ENCODE assay signal across 18 mouse cellular contexts in genomic region chr16:91717399-91717798, GRCm38 (mm10). TPM values are rescaled to one million over a fixed set of nuclear protein-coding genes. Genes with fewer than 3 reads are reported as not detected.
A peak's percentile ranks its signal among the peaks of the same experiment; 100 is the strongest.
DNase-seq lines count a peak whose midpoint lies in the region; ATAC-seq and TF ChIP-seq lines count a peak whose summit lies in the region.
"Had no signal": no experiment of that assay in that cellular context is flagged by ENCODE, and none has a peak within 500 bp of the region (broad histone marks: within the 10 kb centered on the region; RNA-seq: fewer than 3 reads in every experiment).

No protein-coding gene starts in this region.

- no peak for ATAC-seq in forebrain, embryonic 15.5 days (replicated peaks)
- 0 out of 2 replicates have a peak, but pooled peaks have one; percentile 16 for ATAC-seq in heart, embryonic 15.5 days (replicated peaks; ENCODE audit: insufficient number of reproducible peaks, insufficient read depth, low FRiP score, low read depth)
- peak; percentile 43 for ATAC-seq in G1E (ENCODE audit: extremely low read depth, insufficient number of reproducible peaks, low FRiP score, poor library complexity, severe bottlenecking)
- peak; percentile 70 for ATAC-seq in liver, embryonic 13.5 days (ENCODE audit: low read depth)
- ATAC-seq: forebrain, embryonic 16.5 days; midbrain, embryonic 15.5 days had no signal

- no peak overlapping the region for H3K4me3 ChIP-seq in forebrain, embryonic 10.5 days
- H3K4me3 ChIP-seq in forebrain, embryonic 15.5 days: no peak overlapping the region
- no peak overlapping the region for H3K4me3 ChIP-seq in heart, embryonic 15.5 days
- peak overlapping the region; percentile 49; the same call in 1 of the 2 replicates for H3K4me3 ChIP-seq in G1E (ENCODE audit: low read depth, low read length)
- H3K4me3 ChIP-seq in liver, embryonic 13.5 days (replicated peaks): no peak overlapping the region; the same call in 1 of the 2 replicates
- H3K4me3 ChIP-seq: hindbrain, embryonic 12.5 days; midbrain, embryonic 15.5 days; myocyte; neural tube, embryonic 15.5 days had no signal

- peaks cover 1% of the 10 kb centered on the region; the same call in 1 of the 2 replicates for H3K4me1 ChIP-seq in forebrain, embryonic 10.5 days
- H3K4me1 ChIP-seq in forebrain, embryonic 15.5 days: no peaks in the 10 kb centered on the region
- H3K4me1 ChIP-seq in heart, embryonic 15.5 days (replicated peaks): no peaks in the 10 kb centered on the region
- H3K4me1 ChIP-seq in G1E (ENCODE audit: insufficient read depth, low read depth, low read length): peaks cover 48% of the 10 kb centered on the region
- peaks cover 34% of the 10 kb centered on the region for H3K4me1 ChIP-seq in liver, embryonic 13.5 days (replicated peaks)
- H3K4me1 ChIP-seq: hindbrain, embryonic 12.5 days; neural tube, embryonic 15.5 days had no signal

- no peak overlapping the region for H3K9ac ChIP-seq in forebrain, embryonic 15.5 days (replicated peaks)
- no peak overlapping the region for H3K9ac ChIP-seq in heart, embryonic 15.5 days
- peak overlapping the region; percentile 55 for H3K9ac ChIP-seq in liver, embryonic 13.5 days
- H3K9ac ChIP-seq: hindbrain, embryonic 12.5 days; midbrain, embryonic 15.5 days; neural tube, embryonic 15.5 days had no signal

- 90% methylated on average over 4 of the region's 4 CpGs for WGBS in forebrain, embryonic 10.5 days
- 91% methylated on average over 4 of the region's 4 CpGs for WGBS in forebrain, embryonic 15.5 days
- WGBS in heart, embryonic 15.5 days: 65% methylated on average over 4 of the region's 4 CpGs
- WGBS in liver, embryonic 13.5 days (ENCODE audit: insufficient replicate concordance): 15% methylated on average over 4 of the region's 4 CpGs

- no peak overlapping the region for H3K4me2 ChIP-seq in forebrain, embryonic 15.5 days (replicated peaks)
- no peak overlapping the region for H3K4me2 ChIP-seq in heart, embryonic 15.5 days
- peak overlapping the region; percentile 49 for H3K4me2 ChIP-seq in liver, embryonic 13.5 days
- H3K4me2 ChIP-seq: hindbrain, embryonic 12.5 days; midbrain, embryonic 15.5 days; neural tube, embryonic 15.5 days had no signal

- H3K27ac ChIP-seq in forebrain, embryonic 10.5 days: peak overlapping the region; percentile 8; the same call in 1 of the 2 replicates
- no peak overlapping the region for H3K27ac ChIP-seq in forebrain, embryonic 15.5 days (replicated peaks)
- no peak overlapping the region for H3K27ac ChIP-seq in heart, embryonic 15.5 days
- peak overlapping the region; percentile 98 for H3K27ac ChIP-seq in liver, embryonic 13.5 days
- H3K27ac ChIP-seq: hindbrain, embryonic 12.5 days; midbrain, embryonic 15.5 days; neural tube, embryonic 15.5 days had no signal

- intact Hi-C loops in left cerebral cortex, postnatal 36 days (cut with DNase I): no loop called here

- no peak for TF ChIP-seq CTCF in G1E (IDR thresholded peaks at IDR 0.05; ENCODE audit: low read depth, low read length)

- no peak for DNase-seq in forebrain, embryonic 10.5 days (ENCODE audit: extremely low spot score, low spot score)
- no peak for DNase-seq in heart, adult 9 months (ENCODE audit: low spot score in 2 of 2)
- no peak for DNase-seq in G1E (ENCODE audit: low spot score)
- DNase-seq in liver, embryonic 13.5 days: no peak
- no peak for DNase-seq in left cerebral cortex, postnatal 36 days (ENCODE audit: low spot score in 2 of 2)
- DNase-seq in kidney, postnatal 14 days: no peak
- DNase-seq: adrenal gland, postnatal 14 days; cerebellum, adult 11 months; kidney, postnatal 10 days; left cerebral cortex, postnatal 4 days; right cerebral cortex, postnatal 14 days had no signal

- peaks cover 75% of the 10 kb centered on the region for H3K36me3 ChIP-seq in forebrain, embryonic 10.5 days (replicated peaks)
- peaks cover 33% of the 10 kb centered on the region for H3K36me3 ChIP-seq in forebrain, embryonic 15.5 days
- peaks cover 38% of the 10 kb centered on the region for H3K36me3 ChIP-seq in heart, embryonic 15.5 days
- peaks cover 77% of the 10 kb centered on the region for H3K36me3 ChIP-seq in G1E (replicated peaks)
- peaks cover 53% of the 10 kb centered on the region for H3K36me3 ChIP-seq in liver, embryonic 13.5 days

- H3K27me3 ChIP-seq in forebrain, embryonic 10.5 days (ENCODE audit: poor library complexity, severe bottlenecking): no peaks in the 10 kb centered on the region
- H3K27me3 ChIP-seq in forebrain, embryonic 15.5 days: no peaks in the 10 kb centered on the region
- H3K27me3 ChIP-seq in heart, embryonic 15.5 days: no peaks in the 10 kb centered on the region
- no peaks in the 10 kb centered on the region for H3K27me3 ChIP-seq in G1E (ENCODE audit: insufficient read depth, low read length)
- no peaks in the 10 kb centered on the region for H3K27me3 ChIP-seq in liver, embryonic 13.5 days
- H3K27me3 ChIP-seq: hindbrain, embryonic 12.5 days; midbrain, embryonic 15.5 days; neural tube, embryonic 15.5 days had no signal

- H3K9me3 ChIP-seq in forebrain, embryonic 10.5 days: no peaks in the 10 kb centered on the region
- H3K9me3 ChIP-seq in forebrain, embryonic 15.5 days: no peaks in the 10 kb centered on the region
- H3K9me3 ChIP-seq in heart, embryonic 15.5 days (replicated peaks): no peaks in the 10 kb centered on the region
- no peaks in the 10 kb centered on the region for H3K9me3 ChIP-seq in G1E (replicated peaks)
- H3K9me3 ChIP-seq in liver, embryonic 13.5 days (replicated peaks): no peaks in the 10 kb centered on the region
- H3K9me3 ChIP-seq: hindbrain, embryonic 12.5 days; midbrain, embryonic 15.5 days; neural tube, embryonic 15.5 days had no signal

RNA-seq across cellular contexts. Expression of gene Cryzl1, which starts 11.4 kb away (rescaled TPM):
- 61.5 and 67.1 TPM in 2 replicates for polyA plus RNA-seq in forebrain, embryonic 10.5 days (2016; fragmentation: Nextera tagmentation; extraction: Ambion mirVana)
- 111 and 118 TPM in 2 replicates for polyA plus RNA-seq in forebrain, embryonic 15.5 days (2015; fragmentation: Nextera tagmentation; extraction: Ambion mirVana)
- polyA plus RNA-seq in heart, embryonic 15.5 days (2015; fragmentation: Nextera tagmentation; extraction: Ambion mirVana): 50.7 and 56.2 TPM in 2 replicates
- 148 and 165 TPM in 2 replicates for total RNA-seq in G1E (2014; fragmentation: Nextera tagmentation)
- total RNA-seq in G1E (2017): 171 and 188 TPM in 2 replicates
- 3.5 and 5.1 TPM in 2 replicates for polyA plus RNA-seq in G1E (2012)
- polyA plus RNA-seq in liver, embryonic 13.5 days (2015; fragmentation: Nextera tagmentation; extraction: Ambion mirVana): 39.6 and 40.0 TPM in 2 replicates
- 100 to 1,000 TPM in 1 of 2 experiments, 10 to 100 TPM in 1; 95.0 to 105 TPM for total RNA-seq in left cerebral cortex, postnatal 36 days (2021)

RNA-seq across cellular contexts. Expression of gene Itsn1, which starts 11.7 kb away (rescaled TPM):
- 38.7 and 40.7 TPM in 2 replicates for polyA plus RNA-seq in forebrain, embryonic 10.5 days (2016; fragmentation: Nextera tagmentation; extraction: Ambion mirVana)
- polyA plus RNA-seq in forebrain, embryonic 15.5 days (2015; fragmentation: Nextera tagmentation; extraction: Ambion mirVana): 82.5 and 86.7 TPM in 2 replicates
- polyA plus RNA-seq in heart, embryonic 15.5 days (2015; fragmentation: Nextera tagmentation; extraction: Ambion mirVana): 17.6 and 22.3 TPM in 2 replicates
- 34.7 and 64.8 TPM in 2 replicates for total RNA-seq in G1E (2014; fragmentation: Nextera tagmentation)
- 30.1 and 32.6 TPM in 2 replicates for total RNA-seq in G1E (2017)
- polyA plus RNA-seq in G1E (2012): 19.9 and 20.8 TPM in 2 replicates
- polyA plus RNA-seq in liver, embryonic 13.5 days (2015; fragmentation: Nextera tagmentation; extraction: Ambion mirVana): 48.3 and 58.2 TPM in 2 replicates
- total RNA-seq in left cerebral cortex, postnatal 36 days (2021): 100 to 1,000 TPM; 126 to 146 TPM

RNA-seq across cellular contexts. Expression of gene Donson, which starts 28.8 kb away (rescaled TPM):
- polyA plus RNA-seq in forebrain, embryonic 10.5 days (2016; fragmentation: Nextera tagmentation; extraction: Ambion mirVana): 34.3 and 38.1 TPM in 2 replicates
- polyA plus RNA-seq in forebrain, embryonic 15.5 days (2015; fragmentation: Nextera tagmentation; extraction: Ambion mirVana): 20.0 and 20.3 TPM in 2 replicates
- 10.7 and 12.3 TPM in 2 replicates for polyA plus RNA-seq in heart, embryonic 15.5 days (2015; fragmentation: Nextera tagmentation; extraction: Ambion mirVana)
- total RNA-seq in G1E (2014; fragmentation: Nextera tagmentation) (42.7 and 80.4 TPM in 2 replicates), G1E (2017) (37.6 and 38.1 TPM in 2 replicates)
- polyA plus RNA-seq in G1E (2012): 18.9 and 20.3 TPM in 2 replicates
- 33.9 and 36.7 TPM in 2 replicates for polyA plus RNA-seq in liver, embryonic 13.5 days (2015; fragmentation: Nextera tagmentation; extraction: Ambion mirVana)
- 10 to 100 TPM; 23.3 to 26.3 TPM for total RNA-seq in left cerebral cortex, postnatal 36 days (2021)

Comparison
In these comparisons a context has a peak if more than half of its experiments do, and no peak if none do; other contexts are left out.
1. H3K27ac ChIP-seq: peak in forebrain, embryonic 10.5 days (single experiment) and liver, embryonic 13.5 days (single experiment); none in forebrain, embryonic 15.5 days (single experiment) and heart, embryonic 15.5 days (single experiment).